9 mouse cellular contexts compared by ENCODE assay signal in genomic region chr1:89524369-89524768, GRCm38 (mm10).
DNase-seq lines count a peak whose midpoint lies in the region; ATAC-seq and TF ChIP-seq lines count a peak whose summit lies in the region.
"Had no signal": no experiment of that assay in that cellular context is flagged by ENCODE, and none has a peak within 500 bp of the region (broad histone marks: within the 10 kb centered on the region; RNA-seq: fewer than 3 reads in every experiment).

No protein-coding gene starts in this region.

- peaks cover 11% of the 10 kb centered on the region for H3K27me3 ChIP-seq in forebrain, embryonic 10.5 days (ENCODE audit: poor library complexity, severe bottlenecking)

- TF ChIP-seq POLR2A in bone marrow macrophage, adult 2 months (IDR thresholded peaks at IDR 0.05; ENCODE audit: borderline replicate concordance, low read depth, low read length), result no peak

- peak; percentile 47; the same call in 1 of the 2 replicates for TF ChIP-seq CTCF in bone marrow macrophage, adult 2 months (IDR thresholded peaks at IDR 0.05; ENCODE audit: low read depth, low read length)

- no peak overlapping the region for H3K27ac ChIP-seq in bone marrow macrophage, adult 2 months (ENCODE audit: insufficient read depth, low read depth, low read length)
- no peak overlapping the region for H3K27ac ChIP-seq in forebrain, embryonic 10.5 days
- H3K27ac ChIP-seq: macrophage had no signal

- peak; percentile 54; the same call in 1 of the 2 replicates for ATAC-seq in megakaryocyte-erythroid progenitor cell, adult 5-6 weeks (replicated peaks; ENCODE audit: low FRiP score, low TSS enrichment, poor library complexity, severe bottlenecking)
- ATAC-seq in erythroid progenitor cell, adult 5-6 weeks (replicated peaks; ENCODE audit: low FRiP score, poor library complexity, severe bottlenecking), result no peak

- peak; percentile 75 for DNase-seq in Muller cell, postnatal 12 days (ENCODE audit: inconsistent ontology term)
- DNase-seq in forebrain, embryonic 10.5 days (ENCODE audit: extremely low spot score, low spot score), result peak; percentile 85
- peak; percentile 60 for DNase-seq in heart, postnatal 25 days (ENCODE audit: low spot score)
- DNase-seq in layer of hippocampus, postnatal 36 days, result peak; percentile 83 to 85
- DNase-seq in spleen, adult 12 weeks (ENCODE audit: low spot score), result peak; percentile 41

- H3K4me3 ChIP-seq in bone marrow macrophage, adult 2 months (ENCODE audit: insufficient read depth, low read length), result no peak overlapping the region
- no peak overlapping the region for H3K4me3 ChIP-seq in forebrain, embryonic 10.5 days

- H3K4me1 ChIP-seq in bone marrow macrophage, adult 2 months (ENCODE audit: control insufficient read depth, insufficient read depth, low read length), result no peaks in the 10 kb centered on the region
- H3K4me1 ChIP-seq in forebrain, embryonic 10.5 days, result peaks cover 72% of the 10 kb centered on the region

- H3K36me3 ChIP-seq in forebrain, embryonic 10.5 days (replicated peaks), result no peaks in the 10 kb centered on the region

- intact Hi-C loops in heart, postnatal 25 days (cut with DNase I), result loop anchor here (1.0 to 10.0 kb wide), 5 partner anchors 70 to 420 kb away; partner anchors contain the start of gene Agap1

- WGBS in forebrain, embryonic 10.5 days, result 11% methylated on average over 4 of the region's 4 CpGs

- H3K9me3 ChIP-seq in forebrain, embryonic 10.5 days, result no peaks in the 10 kb centered on the region
